Mouse (Mus musculus) mouse embryonic stem cell (cell line): ENCODE data around the gene Ggt6.

Experiments
- in situ Hi-C, 2 experiments: fragments of 300-500 bp; cut with MboI; formaldehyde crosslinking; loops; 1 replicate in 1 of 2; 3 replicates in 1 of 2; pipeline ENCODE4 v1.14.3; 2019 to 2020; ENCODE audit warnings: low sequenced_read_pairs in 2 of 2, low pct_unique_long_range_greater_than_20kb in 1 of 2, mixed read lengths in 1 of 2; ENCODE audit not compliant: unreplicated experiment in 1 of 2

Ggt6 gene

GRCm38 (mm10) chr11:72408451-72409170, 26.7 kb upstream of the Ggt6 start:
- in situ Hi-C loops = no loop called here

GRCm38 (mm10) chr11:72409649-72410385, 25.5 kb upstream of the Ggt6 start:
- in situ Hi-C loops = no loop called here

GRCm38 (mm10) chr11:72410521-72411092, 24.7 kb upstream of the Ggt6 start:
- in situ Hi-C loops = no loop called here

GRCm38 (mm10) chr11:72411093-72411921, 24.0 kb upstream of the Ggt6 start, which contains the start of gene Smtnl2:
Gene Smtnl2, minus strand, starts transcription at chr11:72411713.
- in situ Hi-C loops = no loop called here

GRCm38 (mm10) chr11:72411945-72412344, 23.4 kb upstream of the Ggt6 start:
- in situ Hi-C loops = no loop called here

- in situ Hi-C loops = no loop called here
Measured at GRCm38 (mm10) chr11:72413016-72413415, 22.3 kb upstream of the Ggt6 start.

- in situ Hi-C loops = no loop called here
Measured at GRCm38 (mm10) chr11:72413601-72414190, 21.6 kb upstream of the Ggt6 start.

- in situ Hi-C loops = no loop called here
Measured at GRCm38 (mm10) chr11:72415155-72415554, 20.2 kb upstream of the Ggt6 start.

GRCm38 (mm10) chr11:72416666-72417065, 18.7 kb upstream of the Ggt6 start:
- in situ Hi-C loops = no loop called here

GRCm38 (mm10) chr11:72417376-72417775, 17.9 kb upstream of the Ggt6 start:
- in situ Hi-C loops = no loop called here

GRCm38 (mm10) chr11:72418227-72418626, 17.1 kb upstream of the Ggt6 start:
- in situ Hi-C loops = no loop called here

GRCm38 (mm10) chr11:72419006-72419405, 16.3 kb upstream of the Ggt6 start:
- in situ Hi-C loops = no loop called here

- in situ Hi-C loops = loop anchor here (5.0 to 10.0 kb wide), 3 partner anchors 63 to 208 kb away; partner anchors contain the start of gene Med31 (in 1 of the 2)
Measured at GRCm38 (mm10) chr11:72420460-72421122, 14.7 kb upstream of the Ggt6 start.

- in situ Hi-C loops = loop anchor here (5.0 to 10.0 kb wide), 3 partner anchors 64 to 209 kb away; partner anchors contain the start of gene Med31 (in 1 of the 2)
Measured at GRCm38 (mm10) chr11:72421518-72422278, 13.6 kb upstream of the Ggt6 start.

GRCm38 (mm10) chr11:72423686-72424085, 11.6 kb upstream of the Ggt6 start:
- in situ Hi-C loops = loop anchor here (5.0 to 10.0 kb wide), 3 partner anchors 66 to 211 kb away; partner anchors contain the start of gene Med31 (in 1 of the 2)

GRCm38 (mm10) chr11:72425201-72425600, 10.1 kb upstream of the Ggt6 start:
- in situ Hi-C loops = loop anchor here in 1 of 2 experiments (5.0 to 10.0 kb wide), 2 partner anchors 83 to 210 kb away; partner anchors contain the start of gene Med31

- in situ Hi-C loops = loop anchor here in 1 of 2 experiments (5.0 to 10.0 kb wide), 2 partner anchors 85 to 212 kb away; partner anchors contain the start of gene Med31
Measured at GRCm38 (mm10) chr11:72426884-72427283, 8.4 kb upstream of the Ggt6 start.
